Mouse (Mus musculus): Measurements from ENCODE around the gene Sp1. TPM values are rescaled to one million over a fixed set of nuclear protein-coding genes. Genes with fewer than 3 reads are reported as not detected.

Sp1 gene
- 10 to 100 TPM; 10.7 to 15.1 TPM for polyA plus RNA-seq (2017; shearing (Covaris generic))

GRCm38 (mm10) chr15:102405489-102406195, at the start of gene Sp1:
Gene Sp1 (plus strand): TSS chr15:102406143.

GRCm38 (mm10) chr15:102366733-102367344, 39.1 kb upstream of the Sp1 start, which contains the start of gene Sp7:
Gene Sp7 (minus strand): TSS chr15:102367182.

GRCm38 (mm10) chr15:102445146-102445545, 39.2 kb downstream of the Sp1 start, which contains the start of gene Amhr2:
Gene Amhr2 (plus strand): TSS chr15:102445367.

GRCm38 (mm10) chr15:102458904-102459317, 53.0 kb downstream of the Sp1 start, which contains the start of gene Prr13:
Gene Prr13 (plus strand): TSS chr15:102459028.

GRCm38 (mm10) chr15:102470183-102470604, 64.3 kb downstream of the Sp1 start, which contains the start of gene Pcbp2:
Gene Pcbp2 (plus strand): TSS chr15:102470539.

Other genes starting within 250 kb of the Sp1 start
- gene Zfp740, start 202.9 kb upstream of the Sp1 start, polyA plus RNA-seq (2017; shearing (Covaris generic)), result 100 to 1,000 TPM in 1 of 2 experiments, 10 to 100 TPM in 1; 82.9 to 100 TPM
- gene Csad, start 201.4 kb upstream of the Sp1 start, polyA plus RNA-seq (2017; shearing (Covaris generic)), result 10 to 100 TPM; 11.0 to 21.9 TPM
- 1,000 to 10,000 TPM in 1 of 2 experiments, 100 to 1,000 TPM in 1; 949 to 1,884 TPM for gene Itgb7, start 174.2 kb upstream of the Sp1 start, polyA plus RNA-seq (2017; shearing (Covaris generic))
- gene Rarg, start 148.6 kb upstream of the Sp1 start, polyA plus RNA-seq (2017; shearing (Covaris generic)), result 10 to 100 TPM; 28.5 to 42.8 TPM
- gene Gm9918, start 135.6 kb upstream of the Sp1 start, polyA plus RNA-seq (2017; shearing (Covaris generic)), result not detected
- 100 to 1,000 TPM; 108 to 122 TPM for gene Mfsd5, start 126.7 kb upstream of the Sp1 start, polyA plus RNA-seq (2017; shearing (Covaris generic))
- 1 to 10 TPM; 2.4 to 3.3 TPM for gene Espl1, start 109.9 kb upstream of the Sp1 start, polyA plus RNA-seq (2017; shearing (Covaris generic))
- gene Pfdn5, start 80.0 kb upstream of the Sp1 start, polyA plus RNA-seq (2017; shearing (Covaris generic)), result 100 to 1,000 TPM; 468 to 570 TPM
- gene Myg1, start 74.4 kb upstream of the Sp1 start, polyA plus RNA-seq (2017; shearing (Covaris generic)), result 10 to 100 TPM; 87.6 to 90.3 TPM
- gene Aaas, start 55.4 kb upstream of the Sp1 start, polyA plus RNA-seq (2017; shearing (Covaris generic)), result 10 to 100 TPM; 46.4 to 47.9 TPM
- gene Sp7, start 39.0 kb upstream of the Sp1 start, polyA plus RNA-seq (2017; shearing (Covaris generic)), result not detected
- gene Amhr2, start 39.2 kb downstream of the Sp1 start, polyA plus RNA-seq (2017; shearing (Covaris generic)), result under 1 TPM in 1 of 2 experiments, not detected in 1; 0.49 TPM
- gene Prr13, start 52.9 kb downstream of the Sp1 start, polyA plus RNA-seq (2017; shearing (Covaris generic)), result 100 to 1,000 TPM; 479 to 749 TPM
- 100 to 1,000 TPM in 1 of 2 experiments, 10 to 100 TPM in 1; 95.8 to 151 TPM for gene Pcbp2, start 64.4 kb downstream of the Sp1 start, polyA plus RNA-seq (2017; shearing (Covaris generic))
- gene Gm10337, start 97.6 kb downstream of the Sp1 start, polyA plus RNA-seq (2017; shearing (Covaris generic)), result 1 to 10 TPM in 1 of 2 experiments, not detected in 1; 1.5 TPM
- 1 to 10 TPM; 6.4 to 7.5 TPM for gene Map3k12, start 110.9 kb downstream of the Sp1 start, polyA plus RNA-seq (2017; shearing (Covaris generic))
- gene Tarbp2, start 112.0 kb downstream of the Sp1 start, polyA plus RNA-seq (2017; shearing (Covaris generic)), result 10 to 100 TPM; 44.3 to 51.1 TPM
- gene Npff, start 118.8 kb downstream of the Sp1 start, polyA plus RNA-seq (2017; shearing (Covaris generic)), result 1 to 10 TPM; 4.6 to 5.3 TPM
- 1 to 10 TPM in 1 of 2 experiments, not detected in 1; 1.2 TPM for gene Gm28047, start 218.9 kb downstream of the Sp1 start, polyA plus RNA-seq (2017; shearing (Covaris generic))
- gene Atf7, start 219.3 kb downstream of the Sp1 start, polyA plus RNA-seq (2017; shearing (Covaris generic)), result 10 to 100 TPM; 31.6 to 35.5 TPM

Data from activated CD4-positive, CD25-positive, alpha-beta regulatory T cell (primary cell).